8 mouse cellular contexts compared by ENCODE assay signal in the genomic region with DNA sequence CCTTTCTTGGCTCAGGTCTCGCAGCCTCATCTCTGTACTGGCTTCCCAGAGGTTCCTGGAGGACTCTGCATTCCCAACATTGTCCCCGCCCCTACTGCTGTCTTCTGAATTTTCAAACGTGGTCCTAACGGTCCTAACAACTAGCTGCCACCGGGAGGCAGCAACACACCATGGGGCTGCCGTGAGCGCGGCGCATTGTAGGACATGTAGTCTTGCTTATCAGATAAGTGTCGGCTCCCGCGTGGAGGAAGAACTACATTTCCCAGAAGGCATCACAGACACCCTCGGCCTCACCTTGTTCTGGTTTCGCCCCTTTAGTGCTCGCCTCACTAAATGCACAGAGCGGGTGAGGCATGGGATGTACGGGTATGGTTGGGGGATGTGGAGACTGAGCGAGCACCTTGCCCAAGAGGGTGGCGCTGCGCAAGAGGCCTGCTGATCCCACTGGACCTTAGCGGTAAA. TPM values are rescaled to one million over a fixed set of nuclear protein-coding genes. Genes with fewer than 3 reads are reported as not detected.
DNase-seq lines count a peak whose midpoint lies in the region; ATAC-seq and TF ChIP-seq lines count a peak whose summit lies in the region.

No protein-coding gene starts in this region.

- peak overlapping the region; percentile 40 for H3K4me3 ChIP-seq in cortical plate, adult 2 months (ENCODE audit: insufficient read depth, low read length)
- H3K4me3 ChIP-seq in megakaryocyte, embryonic 14.5 days (replicated peaks): peak overlapping the region; percentile 96

- peak; percentile 100 for ATAC-seq in activated CD4-positive, CD25-positive, alpha-beta regulatory T cell, adult 4 months

- no peaks in the 10 kb centered on the region for H3K36me3 ChIP-seq in megakaryocyte, embryonic 14.5 days (replicated peaks; ENCODE audit: low read length)

- peak; percentile 87 to 91 for DNase-seq in gastrocnemius, adult 8-10 months (ENCODE audit: low spot score in 2 of 2)
- DNase-seq in hindlimb bud, embryonic 11.5 days (ENCODE audit: extremely low spot score, low read depth, low spot score): peak; percentile 85
- DNase-seq in left cerebral cortex, adult 8-10 months (ENCODE audit: low spot score in 2 of 2): peak; percentile 85 to 97
- DNase-seq in right cerebral cortex, postnatal 10 days (ENCODE audit: low spot score in 2 of 2): peak; percentile 97 to 98
- peak; percentile 74 for DNase-seq in urinary bladder, postnatal 25 days (ENCODE audit: low spot score)

- no peaks in the 10 kb centered on the region for H3K4me1 ChIP-seq in cortical plate, adult 2 months (ENCODE audit: control insufficient read depth, insufficient read depth, low read length)
- H3K4me1 ChIP-seq in megakaryocyte, embryonic 14.5 days: peaks cover 13% of the 10 kb centered on the region

- H3K27ac ChIP-seq in cortical plate, adult 2 months (ENCODE audit: insufficient read depth, low read length): no peak overlapping the region

- no peaks in the 10 kb centered on the region for H3K9me3 ChIP-seq in megakaryocyte, embryonic 14.5 days

- H3K27me3 ChIP-seq in megakaryocyte, embryonic 14.5 days (replicated peaks): peaks cover 24% of the 10 kb centered on the region

- TF ChIP-seq CTCF in cortical plate, adult 2 months (IDR thresholded peaks at IDR 0.05; ENCODE audit: extremely low read depth, insufficient read depth, low read length): peak; percentile 95

- peak; percentile 98 for TF ChIP-seq POLR2A in cortical plate, adult 2 months (IDR thresholded peaks at IDR 0.05; ENCODE audit: extremely low read depth, insufficient read depth, low read length)

RNA-seq across cellular contexts. Expression of gene Lrfn3, which starts 11.0 kb away (rescaled TPM):
- not detected for polyA plus RNA-seq in activated CD4-positive, CD25-positive, alpha-beta regulatory T cell, adult 4 months (2017; shearing (Covaris generic))
- polyA plus RNA-seq in cortical plate, adult 2 months (2012; rRNA removed): 20.8 and 21.3 TPM in 2 replicates
- 1 to 10 TPM; 4.5 to 7.5 (median 5.6) TPM for total RNA-seq in gastrocnemius, adult 8-10 months (2022)
- 10 to 100 TPM; 29.0 to 31.8 (median 31.0) TPM for total RNA-seq in left cerebral cortex, adult 8-10 months (2022)
- polyA plus RNA-seq in megakaryocyte, embryonic 14.5 days (2012; ENCODE audit: insufficient read depth, low replicate concordance): not detected in 2 replicates

RNA-seq across cellular contexts. Expression of gene Tyrobp, which starts 40.0 kb away (rescaled TPM):
- 1 to 10 TPM in 1 of 2 experiments, not detected in 1; 8.1 TPM for polyA plus RNA-seq in activated CD4-positive, CD25-positive, alpha-beta regulatory T cell, adult 4 months (2017; shearing (Covaris generic))
- polyA plus RNA-seq in cortical plate, adult 2 months (2012; rRNA removed): 78.9 and 79.5 TPM in 2 replicates
- 1 to 10 TPM in 2 of 4 experiments, under 1 TPM in 2; 0.82 to 5.5 (median 2.1) TPM for total RNA-seq in gastrocnemius, adult 8-10 months (2022)
- total RNA-seq in left cerebral cortex, adult 8-10 months (2022): 100 to 1,000 TPM in 2 of 4 experiments, 10 to 100 TPM in 2; 25.2 to 334 (median 134) TPM
- 20.9 and 273 TPM in 2 replicates for polyA plus RNA-seq in megakaryocyte, embryonic 14.5 days (2012; ENCODE audit: insufficient read depth, low replicate concordance)

RNA-seq across cellular contexts. Expression of gene Hcst, which starts 46.1 kb away (rescaled TPM):
- 100 to 1,000 TPM; 433 to 632 TPM for polyA plus RNA-seq in activated CD4-positive, CD25-positive, alpha-beta regulatory T cell, adult 4 months (2017; shearing (Covaris generic))
- polyA plus RNA-seq in cortical plate, adult 2 months (2012; rRNA removed): 1.1 and 1.7 TPM in 2 replicates
- total RNA-seq in gastrocnemius, adult 8-10 months (2022): not detected
- 1 to 10 TPM in 3 of 4 experiments, not detected in 1; 1.4 to 3.0 (median 2.1) TPM for total RNA-seq in left cerebral cortex, adult 8-10 months (2022)
- 11.1 and 14.2 TPM in 2 replicates for polyA plus RNA-seq in megakaryocyte, embryonic 14.5 days (2012; ENCODE audit: insufficient read depth, low replicate concordance)

RNA-seq across cellular contexts. Expression of gene Nfkbid, which starts 48.0 kb away (rescaled TPM):
- 10 to 100 TPM; 36.5 to 41.2 TPM for polyA plus RNA-seq in activated CD4-positive, CD25-positive, alpha-beta regulatory T cell, adult 4 months (2017; shearing (Covaris generic))
- polyA plus RNA-seq in cortical plate, adult 2 months (2012; rRNA removed): 4.4 and 5.7 TPM in 2 replicates
- total RNA-seq in gastrocnemius, adult 8-10 months (2022): under 1 TPM in 1 of 4 experiments, not detected in 3; 0.40 TPM
- total RNA-seq in left cerebral cortex, adult 8-10 months (2022): 1 to 10 TPM; 2.2 to 4.5 (median 2.8) TPM
- polyA plus RNA-seq in megakaryocyte, embryonic 14.5 days (2012; ENCODE audit: insufficient read depth, low replicate concordance): 8.3 and 10.0 TPM in 2 replicates

RNA-seq across cellular contexts. Expression of gene Sdhaf1, which starts 49.8 kb away (rescaled TPM):
- polyA plus RNA-seq in activated CD4-positive, CD25-positive, alpha-beta regulatory T cell, adult 4 months (2017; shearing (Covaris generic)): 1 to 10 TPM; 4.2 to 8.5 TPM
- polyA plus RNA-seq in cortical plate, adult 2 months (2012; rRNA removed): 16.9 and 17.4 TPM in 2 replicates
- total RNA-seq in gastrocnemius, adult 8-10 months (2022): 1 to 10 TPM; 5.9 to 8.7 (median 7.5) TPM
- total RNA-seq in left cerebral cortex, adult 8-10 months (2022): 10 to 100 TPM in 1 of 4 experiments, 1 to 10 TPM in 3; 8.3 to 10.0 (median 9.0) TPM
- polyA plus RNA-seq in megakaryocyte, embryonic 14.5 days (2012; ENCODE audit: insufficient read depth, low replicate concordance): 9.8 and 13.7 TPM in 2 replicates

Comparison
In these comparisons a context has a peak if more than half of its experiments do, and no peak if none do; other contexts are left out.
1. RNA of gene Lrfn3, which starts 11.0 kb away (polyA plus RNA-seq): 20.8 to 21.3 TPM in cortical plate, adult 2 months; not detected in activated CD4-positive, CD25-positive, alpha-beta regulatory T cell, adult 4 months and not detected in megakaryocyte, embryonic 14.5 days; every median in the first group is over 10 times any median in the second.
2. RNA of gene Hcst, which starts 46.1 kb away (polyA plus RNA-seq): 433 to 632 TPM in activated CD4-positive, CD25-positive, alpha-beta regulatory T cell, adult 4 months; 11.1 to 14.2 TPM in megakaryocyte, embryonic 14.5 days and 1.1 to 1.7 TPM in cortical plate, adult 2 months; every median in the first group is over 10 times any median in the second.
3. Peak in every context shown above with its lines, with median percentiles within 50 percentile points of each other: DNase-seq.